Mouse (Mus musculus) retina, embryonic 14.5 days (tissue): ENCODE measurements around the gene Myh3.

Experiments
- DNase-seq: peaks from one replicate; pipeline ENCODE4 v3.0.0-alpha.2; 2015; ENCODE audit warnings: low spot score

Myh3 gene

GRCm38 (mm10) chr11:67105689-67106088, 27.6 kb downstream of the Myh3 start:
- DNase-seq: peak; percentile 59

GRCm38 (mm10) chr11:67106973-67107372, 28.9 kb downstream of the Myh3 start:
- DNase-seq: no peak

GRCm38 (mm10) chr11:67110168-67110948, 32.3 kb downstream of the Myh3 start:
- DNase-seq: peak; percentile 89

GRCm38 (mm10) chr11:67112019-67112850, 34.1 kb downstream of the Myh3 start:
- peak; percentile 84 for DNase-seq

GRCm38 (mm10) chr11:67112851-67113202, 34.7 kb downstream of the Myh3 start:
- peak; percentile 89 for DNase-seq

- no peak for DNase-seq
Observed at GRCm38 (mm10) chr11:67113381-67113780, 35.3 kb downstream of the Myh3 start.

- no peak for DNase-seq
Observed at GRCm38 (mm10) chr11:67114261-67114660, 36.2 kb downstream of the Myh3 start.

- no peak for DNase-seq
Observed at GRCm38 (mm10) chr11:67114901-67115300, 36.8 kb downstream of the Myh3 start.

GRCm38 (mm10) chr11:67116725-67117124, 38.6 kb downstream of the Myh3 start:
- DNase-seq: no peak

GRCm38 (mm10) chr11:67119539-67120070, 41.5 kb downstream of the Myh3 start:
- no peak for DNase-seq

GRCm38 (mm10) chr11:67120697-67121294, 42.7 kb downstream of the Myh3 start:
- DNase-seq: no peak

- no peak for DNase-seq
Observed at GRCm38 (mm10) chr11:67124943-67125342, 46.8 kb downstream of the Myh3 start.

GRCm38 (mm10) chr11:67125361-67125760, 47.3 kb downstream of the Myh3 start:
- no peak for DNase-seq

- no peak for DNase-seq
Observed at GRCm38 (mm10) chr11:67133526-67133925, 55.4 kb downstream of the Myh3 start.

GRCm38 (mm10) chr11:67134654-67135053, 56.6 kb downstream of the Myh3 start:
- no peak for DNase-seq

- DNase-seq: no peak
Observed at GRCm38 (mm10) chr11:67135532-67135931, 57.4 kb downstream of the Myh3 start.

GRCm38 (mm10) chr11:67139556-67139955, 61.5 kb downstream of the Myh3 start:
- no peak for DNase-seq

- no peak for DNase-seq
Observed at GRCm38 (mm10) chr11:67140175-67140574, 62.1 kb downstream of the Myh3 start.

- DNase-seq: no peak
Observed at GRCm38 (mm10) chr11:67141031-67141430, 62.9 kb downstream of the Myh3 start.

GRCm38 (mm10) chr11:67142047-67142446, 63.9 kb downstream of the Myh3 start:
- DNase-seq: no peak

- DNase-seq: no peak
Observed at GRCm38 (mm10) chr11:67143065-67143464, 65.0 kb downstream of the Myh3 start.

- DNase-seq: no peak
Observed at GRCm38 (mm10) chr11:67143863-67144498, 65.9 kb downstream of the Myh3 start.
